Mouse (Mus musculus): ENCODE results near the gene Tmem108. TPM values are rescaled to one million over a fixed set of nuclear protein-coding genes. Genes with fewer than 3 reads are reported as not detected.

Gene Tmem108
- polyA plus RNA-seq, 1 experiment from 2014 or later, result 5.5 TPM

DNA sequence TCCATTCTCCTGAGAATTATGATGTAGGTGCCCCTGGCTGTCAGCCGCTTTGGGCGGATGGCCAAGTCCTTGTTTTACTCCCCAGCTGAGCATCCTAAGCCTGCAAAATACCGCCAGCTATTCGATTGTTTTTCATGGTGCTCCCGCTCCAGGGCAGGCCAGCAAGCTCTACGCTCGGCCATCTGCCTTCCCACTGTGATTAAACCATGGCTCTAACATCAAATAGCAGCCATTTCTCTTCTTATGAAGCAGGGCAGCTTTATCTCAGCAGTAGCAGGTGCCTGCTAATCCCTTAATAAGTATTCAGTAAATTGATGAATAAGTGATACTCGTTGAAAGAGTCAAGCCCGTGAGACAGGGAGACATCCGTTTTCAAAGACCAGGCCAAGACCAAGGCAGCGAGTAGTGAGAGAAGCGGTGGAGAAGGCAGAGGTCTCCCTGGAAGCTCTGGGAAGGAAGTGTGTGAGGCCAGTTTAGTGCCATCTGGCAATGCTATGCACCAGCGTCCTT lies 295.9 kb downstream of the Tmem108 start:
- WGBS, result 64% methylated on average over 13 of the region's 13 CpGs
- ATAC-seq (replicated peaks; ENCODE audit: low FRiP score, low read depth), result no peak
- no peaks in the 10 kb centered on the region for H3K36me3 ChIP-seq (ENCODE audit: insufficient read depth, low read length)
- DNase-seq (ENCODE audit: low spot score), result no peak
- H3K4me3 ChIP-seq (replicated peaks; ENCODE audit: low read depth, low read length), result no peak overlapping the region
- no peaks in the 10 kb centered on the region for H3K4me1 ChIP-seq (replicated peaks; ENCODE audit: insufficient read depth, low read length)
- H3K4me2 ChIP-seq (ENCODE audit: low read length), result no peak overlapping the region
- no peaks in the 10 kb centered on the region for H3K9me3 ChIP-seq (replicated peaks; ENCODE audit: low read length)
- H3K27ac ChIP-seq, result no peak overlapping the region
- no peaks in the 10 kb centered on the region for H3K27me3 ChIP-seq (ENCODE audit: insufficient read depth, low read length)
- H3K9ac ChIP-seq (ENCODE audit: low read depth, low read length), result no peak overlapping the region
- no peak for TF ChIP-seq CTCF (IDR thresholded peaks at IDR 0.05; ENCODE audit: low read depth)

- Histone ChIP-seq H3K4me1 (replicated peaks; ENCODE audit: insufficient read depth, low read length) (no peaks in the 10 kb centered on the region), H3K4me2 (ENCODE audit: low read length) (no peak overlapping the region), H3K27ac (no peak overlapping the region), H3K9me3 (replicated peaks; ENCODE audit: low read length) (no peaks in the 10 kb centered on the region), H3K9ac (ENCODE audit: low read depth, low read length) (no peak overlapping the region), H3K27me3 (ENCODE audit: insufficient read depth, low read length) (no peaks in the 10 kb centered on the region), H3K36me3 (ENCODE audit: insufficient read depth, low read length) (no peaks in the 10 kb centered on the region), H3K4me3 (replicated peaks; ENCODE audit: low read depth, low read length) (no peak overlapping the region)
- no peak for DNase-seq (ENCODE audit: low spot score)
- TF ChIP-seq CTCF (IDR thresholded peaks at IDR 0.05; ENCODE audit: low read depth), result no peak
- ATAC-seq (replicated peaks; ENCODE audit: low FRiP score, low read depth), result no peak
- WGBS, result 28% methylated on average over 1 of the region's 1 CpGs
Observed at GRCm38 (mm10) chr9:103465293-103465692, 296.3 kb downstream of the Tmem108 start.

DNA sequence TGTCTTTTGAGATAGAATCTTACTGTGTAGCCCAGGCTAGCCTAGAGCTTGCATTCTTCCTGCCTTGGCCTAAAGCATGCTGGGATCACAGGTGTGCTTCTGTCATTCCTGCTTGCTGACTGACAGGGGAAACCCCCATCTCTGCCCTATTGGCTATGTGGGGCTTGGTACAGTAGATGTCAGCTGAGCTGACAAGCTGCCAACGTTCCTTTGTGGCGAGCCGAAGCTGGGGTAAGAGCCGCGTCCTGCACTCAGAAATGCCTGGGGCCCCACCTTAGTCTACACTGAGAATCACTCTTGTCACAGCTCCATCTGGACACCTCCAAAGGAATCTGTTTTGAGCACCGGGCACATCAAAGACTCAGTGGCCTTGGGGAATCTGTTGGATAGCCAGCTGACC lies 297.8 kb downstream of the Tmem108 start:
- Histone ChIP-seq H3K9ac (ENCODE audit: low read depth, low read length) (no peak overlapping the region), H3K4me1 (replicated peaks; ENCODE audit: insufficient read depth, low read length) (no peaks in the 10 kb centered on the region), H3K36me3 (ENCODE audit: insufficient read depth, low read length) (no peaks in the 10 kb centered on the region), H3K4me3 (replicated peaks; ENCODE audit: low read depth, low read length) (no peak overlapping the region), H3K27me3 (ENCODE audit: insufficient read depth, low read length) (no peaks in the 10 kb centered on the region), H3K9me3 (replicated peaks; ENCODE audit: low read length) (no peaks in the 10 kb centered on the region), H3K4me2 (ENCODE audit: low read length) (no peak overlapping the region), H3K27ac (no peak overlapping the region)
- 78% methylated on average over 6 of the region's 6 CpGs for WGBS
- no peak for DNase-seq (ENCODE audit: low spot score)
- no peak for TF ChIP-seq CTCF (IDR thresholded peaks at IDR 0.05; ENCODE audit: low read depth)
- ATAC-seq (replicated peaks; ENCODE audit: low FRiP score, low read depth), result no peak

GRCm38 (mm10) chr9:103459839-103460238 lies 301.8 kb downstream of the Tmem108 start:
- no peak for ATAC-seq (replicated peaks; ENCODE audit: low FRiP score, low read depth)
- H3K4me3 ChIP-seq (replicated peaks; ENCODE audit: low read depth, low read length), result no peak overlapping the region
- DNase-seq (ENCODE audit: low spot score), result no peak
- H3K9me3 ChIP-seq (replicated peaks; ENCODE audit: low read length), result no peaks in the 10 kb centered on the region
- H3K4me1 ChIP-seq (replicated peaks; ENCODE audit: insufficient read depth, low read length), result no peaks in the 10 kb centered on the region
- TF ChIP-seq CTCF (IDR thresholded peaks at IDR 0.05; ENCODE audit: low read depth), result no peak
- H3K4me2 ChIP-seq (ENCODE audit: low read length), result no peak overlapping the region
- H3K36me3 ChIP-seq (ENCODE audit: insufficient read depth, low read length), result no peaks in the 10 kb centered on the region
- no peak overlapping the region for H3K9ac ChIP-seq (ENCODE audit: low read depth, low read length)
- 51% methylated on average over 2 of the region's 2 CpGs for WGBS
- H3K27ac ChIP-seq, result no peak overlapping the region
- no peaks in the 10 kb centered on the region for H3K27me3 ChIP-seq (ENCODE audit: insufficient read depth, low read length)

DNA sequence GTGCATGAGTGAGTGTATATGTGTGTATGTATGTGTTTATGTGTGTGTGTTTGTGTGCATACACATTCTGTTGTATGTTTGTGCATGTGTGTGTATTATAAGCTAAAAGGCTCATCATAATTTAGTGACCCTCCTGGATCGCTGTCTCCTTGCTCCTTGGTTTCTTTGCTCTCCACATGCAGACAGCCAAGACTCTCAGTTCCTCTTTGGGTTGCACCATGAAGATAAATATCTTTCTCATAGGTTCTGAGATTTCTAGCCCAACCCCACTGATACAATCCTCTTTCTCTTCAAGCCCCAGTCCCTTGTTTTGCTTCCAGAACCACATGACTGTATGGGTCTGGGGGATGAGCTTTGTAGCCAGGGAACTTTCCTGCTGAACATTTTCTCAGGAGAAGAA lies 302.3 kb downstream of the Tmem108 start:
- Histone ChIP-seq H3K27ac (no peak overlapping the region), H3K9ac (ENCODE audit: low read depth, low read length) (no peak overlapping the region), H3K4me3 (replicated peaks; ENCODE audit: low read depth, low read length) (no peak overlapping the region), H3K4me2 (ENCODE audit: low read length) (no peak overlapping the region), H3K36me3 (ENCODE audit: insufficient read depth, low read length) (no peaks in the 10 kb centered on the region), H3K4me1 (replicated peaks; ENCODE audit: insufficient read depth, low read length) (no peaks in the 10 kb centered on the region), H3K27me3 (ENCODE audit: insufficient read depth, low read length) (no peaks in the 10 kb centered on the region), H3K9me3 (replicated peaks; ENCODE audit: low read length) (no peaks in the 10 kb centered on the region)
- no peak for ATAC-seq (replicated peaks; ENCODE audit: low FRiP score, low read depth)
- DNase-seq (ENCODE audit: low spot score), result no peak
- 82% methylated on average over 1 of the region's 1 CpGs for WGBS
- TF ChIP-seq CTCF (IDR thresholded peaks at IDR 0.05; ENCODE audit: low read depth), result no peak

DNA sequence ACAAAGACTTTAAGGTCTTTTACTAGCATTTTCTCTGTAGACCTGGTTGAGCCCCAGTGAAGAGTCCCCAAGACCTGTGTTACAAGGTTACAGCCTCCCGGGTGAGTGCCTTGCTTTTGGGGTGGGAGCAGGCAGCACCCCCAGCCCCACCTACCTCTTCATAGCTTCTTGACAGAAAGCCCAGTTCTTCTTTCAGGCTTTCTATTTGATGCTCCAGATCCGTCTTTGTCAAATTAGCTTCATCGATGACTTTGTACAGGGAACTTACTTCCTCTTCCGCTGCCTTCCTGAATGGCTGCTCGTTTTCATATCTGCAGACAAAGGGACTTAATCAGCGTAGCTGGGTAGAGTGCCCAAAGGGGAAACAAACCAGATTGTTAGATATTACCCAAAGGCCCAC lies 312.0 kb downstream of the Tmem108 start:
- no peak overlapping the region for H3K27ac ChIP-seq
- H3K4me2 ChIP-seq (ENCODE audit: low read length), result no peak overlapping the region
- 72% methylated on average over 6 of the region's 6 CpGs for WGBS
- no peak for DNase-seq (ENCODE audit: low spot score)
- no peaks in the 10 kb centered on the region for H3K36me3 ChIP-seq (ENCODE audit: insufficient read depth, low read length)
- no peaks in the 10 kb centered on the region for H3K9me3 ChIP-seq (replicated peaks; ENCODE audit: low read length)
- H3K4me3 ChIP-seq (replicated peaks; ENCODE audit: low read depth, low read length), result no peak overlapping the region
- no peak overlapping the region for H3K9ac ChIP-seq (ENCODE audit: low read depth, low read length)
- no peaks in the 10 kb centered on the region for H3K4me1 ChIP-seq (replicated peaks; ENCODE audit: insufficient read depth, low read length)
- no peak for TF ChIP-seq CTCF (IDR thresholded peaks at IDR 0.05; ENCODE audit: low read depth)
- no peaks in the 10 kb centered on the region for H3K27me3 ChIP-seq (ENCODE audit: insufficient read depth, low read length)
- ATAC-seq (replicated peaks; ENCODE audit: low FRiP score, low read depth), result no peak

DNA sequence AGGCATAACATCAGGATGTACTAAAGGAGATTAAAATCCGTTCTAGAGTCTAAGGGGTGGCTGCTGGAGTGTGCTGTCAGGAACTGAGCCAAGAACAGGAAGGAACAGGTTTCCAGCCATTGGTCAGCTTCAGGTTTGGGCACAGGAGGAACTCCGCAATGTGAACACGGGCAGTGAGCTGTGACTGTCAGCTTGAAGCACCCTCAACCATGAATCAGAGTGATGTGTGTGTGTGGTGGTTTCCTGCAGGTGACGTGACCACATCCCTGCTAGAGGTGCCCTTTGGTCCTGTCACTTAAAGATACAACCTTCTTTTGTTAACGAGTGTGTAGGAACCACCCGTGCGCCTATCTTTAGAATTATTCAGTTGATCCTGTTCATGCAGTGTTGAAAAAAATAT lies 312.5 kb downstream of the Tmem108 start:
- ATAC-seq (replicated peaks; ENCODE audit: low FRiP score, low read depth) (peak; percentile 78), DNase-seq (ENCODE audit: low spot score) (peak; percentile 33)
- no peak for TF ChIP-seq CTCF (IDR thresholded peaks at IDR 0.05; ENCODE audit: low read depth)
- WGBS, result 29% methylated on average over 7 of the region's 7 CpGs
- no peak overlapping the region for H3K4me2 ChIP-seq (ENCODE audit: low read length)
- no peak overlapping the region for H3K4me3 ChIP-seq (replicated peaks; ENCODE audit: low read depth, low read length)
- H3K9ac ChIP-seq (ENCODE audit: low read depth, low read length), result no peak overlapping the region
- no peaks in the 10 kb centered on the region for H3K9me3 ChIP-seq (replicated peaks; ENCODE audit: low read length)
- H3K27ac ChIP-seq, result no peak overlapping the region
- H3K4me1 ChIP-seq (replicated peaks; ENCODE audit: insufficient read depth, low read length), result no peaks in the 10 kb centered on the region
- H3K36me3 ChIP-seq (ENCODE audit: insufficient read depth, low read length), result no peaks in the 10 kb centered on the region
- no peaks in the 10 kb centered on the region for H3K27me3 ChIP-seq (ENCODE audit: insufficient read depth, low read length)

All from kidney, postnatal 0 days (tissue).